Mouse (Mus musculus) embryonic fibroblast, embryonic 13.5 days (primary cell): ENCODE data around the gene Mcm6.

Source experiments
- CTCF ChIP-seq: IDR thresholded peaks from 2 replicates; pipeline ENCODE4 v1.5.1; 2011; ENCODE audit warnings: mild to moderate bottlenecking, control low read depth, low read length, moderate library complexity, borderline replicate concordance; ENCODE audit not compliant: insufficient read depth
- POLR2A ChIP-seq: IDR thresholded peaks from 2 replicates; pipeline ENCODE4 v1.6.1; 2011; ENCODE audit warnings: low read depth, mild to moderate bottlenecking, control low read depth, low read length, moderate library complexity

DNA sequence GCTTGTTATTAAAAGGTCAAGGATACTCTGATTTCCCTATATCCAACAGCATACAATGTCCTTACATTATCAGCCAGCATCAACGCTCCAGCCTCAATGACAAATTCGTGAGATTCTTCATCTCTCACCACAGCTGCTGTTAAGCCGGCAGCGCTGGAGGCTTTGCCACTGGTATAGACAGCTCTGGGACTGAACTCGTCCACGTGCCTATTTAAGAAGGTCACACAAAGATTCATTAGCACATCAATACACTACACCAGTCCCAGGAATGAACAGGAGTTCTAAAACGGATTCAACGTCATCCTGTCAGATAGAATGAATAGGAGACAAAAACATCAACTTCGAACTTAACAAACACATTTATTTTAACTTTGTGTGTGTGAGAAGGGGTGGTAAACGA is 15.2 kb downstream of the Mcm6 start:
- TF ChIP-seq POLR2A, result no peak
- TF ChIP-seq CTCF, result no peak
